Mouse (Mus musculus): ENCODE data around the gene Alkbh7. TPM values are rescaled to one million over a fixed set of nuclear protein-coding genes. Genes with fewer than 3 reads are reported as not detected.
A peak's percentile ranks its signal among the peaks of the same experiment; 100 is the strongest.

Gene Alkbh7
- polyA plus RNA-seq, 1 experiment from 2014 or later = 43.7 TPM

DNA sequence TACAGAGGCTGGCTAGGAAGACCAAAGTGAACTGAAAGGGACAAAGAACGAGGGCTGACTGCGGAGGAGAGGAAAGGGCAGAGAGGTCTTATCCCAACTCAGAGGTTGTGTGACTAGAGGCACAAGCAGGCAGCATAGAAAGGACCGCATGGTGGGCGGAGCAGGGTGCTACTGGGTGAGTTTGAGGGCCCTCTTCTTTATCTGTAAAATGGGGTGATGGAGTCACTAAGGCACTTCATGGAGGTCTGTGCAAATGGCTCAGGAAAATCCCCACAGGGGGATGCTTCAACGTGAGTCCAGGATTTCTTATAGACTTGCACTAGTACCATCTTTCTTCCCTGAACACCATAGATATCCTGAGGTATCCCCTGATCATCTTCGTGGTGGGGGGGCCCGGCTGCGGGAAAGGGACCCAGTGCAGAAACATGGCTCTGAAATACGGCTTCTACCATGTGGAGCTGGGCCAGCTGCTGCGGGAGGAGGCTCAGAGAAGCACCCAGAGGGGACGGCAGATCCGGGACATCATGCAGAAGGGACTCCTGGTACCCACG, 15.2 kb downstream of the Alkbh7 start:
- no peak for ATAC-seq
- peak overlapping the region; percentile 60 for H3K4me2 ChIP-seq (ENCODE audit: low read depth, low read length)
- H3K4me3 ChIP-seq (ENCODE audit: low read length) = peak overlapping the region; percentile 83
- 69% methylated on average over 13 of the region's 13 CpGs for WGBS
- 0 out of 2 replicates have a peak, but pooled peaks cover 6% of the 10 kb centered on the region for H3K36me3 ChIP-seq (ENCODE audit: control insufficient read depth, insufficient read depth, low read length)
- no peaks in the 10 kb centered on the region for H3K9me3 ChIP-seq (ENCODE audit: control insufficient read depth, low read length)
- H3K27ac ChIP-seq (ENCODE audit: low read length) = peak overlapping the region; percentile 93
- no peaks in the 10 kb centered on the region for H3K27me3 ChIP-seq (replicated peaks; ENCODE audit: control insufficient read depth, insufficient read depth, low read length)
- peaks cover 14% of the 10 kb centered on the region for H3K4me1 ChIP-seq (ENCODE audit: control insufficient read depth, insufficient read depth, low read length)
- H3K9ac ChIP-seq (ENCODE audit: low read depth, low read length) = peak overlapping the region; percentile 81; the same call in 1 of the 2 replicates

DNA sequence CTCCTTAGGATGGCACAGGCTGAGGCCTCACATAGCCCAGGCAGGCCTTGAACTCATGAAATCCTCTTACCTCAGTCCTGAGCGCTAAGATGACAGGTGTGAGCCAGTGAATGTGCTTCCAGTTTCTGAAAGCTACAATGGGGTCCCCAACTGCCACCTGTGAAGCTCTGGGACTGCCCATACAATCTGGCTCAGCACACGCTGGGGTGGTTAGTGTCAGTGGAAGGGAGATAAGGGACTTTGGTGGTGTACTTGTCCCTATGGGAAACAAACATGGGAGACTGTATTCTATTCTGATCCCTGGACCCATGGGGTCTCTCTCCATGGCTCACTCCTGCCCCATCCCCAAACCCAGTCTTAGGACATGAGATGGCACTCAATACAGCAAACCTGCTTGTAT, 22.6 kb downstream of the Alkbh7 start:
- 90% methylated on average over 2 of the region's 2 CpGs for WGBS
- Histone ChIP-seq H3K36me3 (ENCODE audit: control insufficient read depth, insufficient read depth, low read length) (peaks cover 25% of the 10 kb centered on the region), H3K27ac (ENCODE audit: low read length) (no peak overlapping the region), H3K9ac (ENCODE audit: low read depth, low read length) (no peak overlapping the region), H3K4me2 (ENCODE audit: low read depth, low read length) (no peak overlapping the region), H3K4me3 (ENCODE audit: low read length) (no peak overlapping the region), H3K27me3 (replicated peaks; ENCODE audit: control insufficient read depth, insufficient read depth, low read length) (no peaks in the 10 kb centered on the region), H3K4me1 (ENCODE audit: control insufficient read depth, insufficient read depth, low read length) (no peaks in the 10 kb centered on the region), H3K9me3 (ENCODE audit: control insufficient read depth, low read length) (no peaks in the 10 kb centered on the region)
- ATAC-seq = no peak

DNA sequence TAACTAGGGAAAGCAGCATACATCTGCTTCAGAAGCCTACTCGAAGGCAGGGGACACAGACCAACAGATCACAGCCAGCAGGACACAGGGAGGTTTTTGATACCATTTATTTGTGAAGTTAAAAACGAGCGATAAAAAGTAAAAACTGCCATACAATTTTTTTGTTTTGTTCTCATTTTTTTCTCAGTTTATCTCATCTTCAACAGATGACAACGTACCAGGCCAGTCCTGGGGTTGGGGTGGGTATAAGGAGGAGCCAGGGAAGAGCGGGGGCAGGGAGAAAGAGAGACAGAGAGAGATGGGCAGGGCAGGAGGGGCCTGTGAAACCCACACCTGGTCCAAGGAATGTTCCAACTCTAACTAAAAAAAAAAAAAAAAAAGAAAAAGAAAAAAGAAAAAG, 23.8 kb downstream of the Alkbh7 start:
- H3K36me3 ChIP-seq (ENCODE audit: control insufficient read depth, insufficient read depth, low read length) = peaks cover 37% of the 10 kb centered on the region
- no peaks in the 10 kb centered on the region for H3K9me3 ChIP-seq (ENCODE audit: control insufficient read depth, low read length)
- no peak overlapping the region for H3K9ac ChIP-seq (ENCODE audit: low read depth, low read length)
- H3K27ac ChIP-seq (ENCODE audit: low read length) = no peak overlapping the region
- ATAC-seq = no peak
- H3K4me1 ChIP-seq (ENCODE audit: control insufficient read depth, insufficient read depth, low read length) = no peaks in the 10 kb centered on the region
- no peak overlapping the region for H3K4me2 ChIP-seq (ENCODE audit: low read depth, low read length)
- 84% methylated on average over 5 of the region's 5 CpGs for WGBS
- no peak overlapping the region for H3K4me3 ChIP-seq (ENCODE audit: low read length)
- no peaks in the 10 kb centered on the region for H3K27me3 ChIP-seq (replicated peaks; ENCODE audit: control insufficient read depth, insufficient read depth, low read length)

GRCm38 (mm10) chr17:57027471-57027870, 30.3 kb downstream of the Alkbh7 start:
- Histone ChIP-seq H3K27ac (ENCODE audit: low read length) (no peak overlapping the region), H3K4me2 (ENCODE audit: low read depth, low read length) (no peak overlapping the region), H3K9ac (ENCODE audit: low read depth, low read length) (no peak overlapping the region), H3K36me3 (ENCODE audit: control insufficient read depth, insufficient read depth, low read length) (peaks cover 49% of the 10 kb centered on the region), H3K4me3 (ENCODE audit: low read length) (no peak overlapping the region), H3K27me3 (replicated peaks; ENCODE audit: control insufficient read depth, insufficient read depth, low read length) (no peaks in the 10 kb centered on the region), H3K9me3 (ENCODE audit: control insufficient read depth, low read length) (no peaks in the 10 kb centered on the region), H3K4me1 (ENCODE audit: control insufficient read depth, insufficient read depth, low read length) (peaks cover 10% of the 10 kb centered on the region)
- 86% methylated on average over 4 of the region's 4 CpGs for WGBS
- no peak for ATAC-seq

- peak overlapping the region; percentile 100 for H3K9ac ChIP-seq (ENCODE audit: low read depth, low read length)
- peaks cover 30% of the 10 kb centered on the region for H3K36me3 ChIP-seq (ENCODE audit: control insufficient read depth, insufficient read depth, low read length)
- peak overlapping the region; percentile 86 for H3K4me3 ChIP-seq (ENCODE audit: low read length)
- peaks cover 10% of the 10 kb centered on the region for H3K4me1 ChIP-seq (ENCODE audit: control insufficient read depth, insufficient read depth, low read length)
- peak overlapping the region; percentile 88 for H3K4me2 ChIP-seq (ENCODE audit: low read depth, low read length)
- H3K27me3 ChIP-seq (replicated peaks; ENCODE audit: control insufficient read depth, insufficient read depth, low read length) = no peaks in the 10 kb centered on the region
- no peak overlapping the region for H3K27ac ChIP-seq (ENCODE audit: low read length)
- no peak for ATAC-seq
- 34% methylated on average over 8 of the region's 8 CpGs for WGBS
- no peaks in the 10 kb centered on the region for H3K9me3 ChIP-seq (ENCODE audit: control insufficient read depth, low read length)
Observed at GRCm38 (mm10) chr17:57029691-57030090, 32.6 kb downstream of the Alkbh7 start.

DNA sequence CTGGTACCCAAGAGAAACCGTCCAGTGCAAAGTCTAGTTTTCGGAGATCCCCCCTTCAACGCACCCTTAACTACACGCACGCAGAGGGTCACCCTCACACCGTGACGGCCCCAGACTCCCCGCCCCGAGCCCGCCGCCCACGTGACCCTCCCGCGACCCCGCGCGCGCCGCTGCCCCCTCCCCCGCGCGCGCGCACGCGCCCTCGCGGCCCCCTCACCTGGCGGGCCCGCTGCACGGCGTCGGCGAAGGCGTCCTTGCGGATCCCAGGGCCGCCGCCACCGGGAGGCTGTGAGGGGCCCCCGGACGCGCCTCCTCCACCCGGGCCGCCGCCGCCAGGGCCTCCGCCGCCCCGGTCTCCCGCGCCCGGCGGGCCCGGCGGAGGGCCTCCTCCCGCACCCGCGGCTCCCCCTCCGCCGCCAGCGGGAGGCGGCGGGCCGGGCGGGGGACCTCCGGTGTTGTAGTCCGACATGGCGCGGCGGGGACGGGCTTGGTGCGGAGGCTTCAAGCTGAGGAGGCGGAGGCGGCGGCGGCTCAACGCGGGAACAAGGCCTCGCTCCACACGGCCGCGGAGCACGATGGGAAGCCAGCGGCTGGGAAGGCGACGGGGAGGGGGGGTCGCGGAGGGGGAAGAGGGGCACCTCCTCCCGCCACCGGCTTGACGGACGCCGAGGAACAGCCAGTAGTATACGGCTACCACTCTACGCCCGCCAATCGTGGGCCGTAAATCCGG, 34.0 kb downstream of the Alkbh7 start, which contains the start of gene Khsrp:
Gene Khsrp (minus strand): TSS at position 592 of the 730 bp plus-strand sequence.
- WGBS = under 1% methylated on average over 78 of the region's 99 CpGs
- ATAC-seq = peak; percentile 0; the same call in 1 of the 2 replicates
- peak within 1 kb of the TSS; percentile 100 for H3K9ac ChIP-seq (ENCODE audit: low read depth, low read length)

DNA sequence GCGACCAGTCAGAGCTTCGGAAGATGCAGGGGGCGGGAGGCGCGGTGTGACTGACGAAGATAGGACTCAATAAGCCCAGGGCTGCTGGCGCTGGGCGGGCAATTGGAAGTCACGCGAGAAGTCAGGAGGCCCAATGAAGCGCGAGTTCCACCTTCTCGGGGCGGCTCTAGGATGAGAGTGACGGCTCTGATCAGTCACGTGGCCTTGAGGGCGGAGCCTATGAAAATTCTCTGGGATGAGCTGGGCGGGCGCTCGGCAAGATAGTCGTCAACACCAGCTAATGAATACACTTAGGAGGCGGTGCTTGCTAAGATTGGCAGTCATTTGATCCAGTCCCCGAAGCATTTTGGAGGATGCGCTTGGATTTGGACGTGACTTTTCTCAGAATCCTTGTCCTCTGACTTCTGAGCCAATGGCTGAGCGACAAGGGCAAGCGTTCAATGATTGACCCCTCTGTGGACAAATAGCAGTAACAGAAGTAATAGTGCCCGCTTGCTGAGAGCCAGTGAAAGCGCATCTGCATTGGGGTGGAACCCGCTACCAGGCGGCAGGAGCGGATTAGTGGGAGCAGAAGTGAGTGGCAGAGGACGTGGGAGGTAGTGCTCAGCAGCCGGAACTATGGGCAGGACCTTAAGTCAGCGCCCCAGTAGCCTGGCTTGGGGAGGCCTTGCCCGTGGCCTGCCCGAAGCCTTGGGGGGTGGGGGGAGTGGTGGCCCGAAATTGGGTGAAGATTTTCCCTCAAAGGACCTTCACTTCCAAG, 34.7 kb downstream of the Alkbh7 start:
- WGBS = under 1% methylated on average over 38 of the region's 38 CpGs
- peak overlapping the region; percentile 70 for H3K9ac ChIP-seq (ENCODE audit: low read depth, low read length)

More for the DNA sequence above, 34.0 kb downstream of the Alkbh7 start, which contains the start of gene Khsrp:
- H3K27ac ChIP-seq (ENCODE audit: low read length) = peak within 1 kb of the TSS; percentile 92
- no peaks in the 10 kb centered on the region for H3K9me3 ChIP-seq (ENCODE audit: control insufficient read depth, low read length)
- H3K4me2 ChIP-seq (ENCODE audit: low read depth, low read length) = peak within 1 kb of the TSS; percentile 88
- H3K4me3 ChIP-seq (ENCODE audit: low read length) = peak within 1 kb of the TSS; percentile 86
- H3K27me3 ChIP-seq (replicated peaks; ENCODE audit: control insufficient read depth, insufficient read depth, low read length) = no peaks in the 10 kb centered on the region
- peaks cover 17% of the 10 kb centered on the region for H3K36me3 ChIP-seq (ENCODE audit: control insufficient read depth, insufficient read depth, low read length)
- H3K4me1 ChIP-seq (ENCODE audit: control insufficient read depth, insufficient read depth, low read length) = peaks cover 10% of the 10 kb centered on the region

DNA sequence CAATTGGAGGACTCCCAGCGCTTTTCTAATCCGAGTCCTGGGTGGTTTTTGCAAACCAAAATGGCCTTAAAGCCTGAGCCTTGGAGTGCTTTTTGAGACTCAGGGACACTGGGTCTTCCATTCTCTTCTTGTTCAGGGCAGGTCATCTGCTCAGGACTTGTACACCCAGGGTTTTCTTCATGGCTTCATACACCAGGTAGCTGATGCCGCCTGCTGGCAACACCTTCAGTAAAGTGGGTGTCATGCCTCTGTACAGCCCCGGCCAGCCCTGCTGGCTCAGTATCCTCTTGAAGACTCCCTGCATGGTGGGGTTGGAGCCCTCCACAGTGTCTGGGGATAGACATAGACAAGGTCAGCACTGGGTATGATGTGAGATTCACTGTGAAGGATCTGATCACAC, 35.7 kb downstream of the Alkbh7 start:
- WGBS = 87% methylated on average over 4 of the region's 4 CpGs
- Histone ChIP-seq H3K9ac (ENCODE audit: low read depth, low read length) (peak overlapping the region; percentile 70; the same call in 1 of the 2 replicates), H3K27ac (ENCODE audit: low read length) (no peak overlapping the region), H3K4me3 (ENCODE audit: low read length) (no peak overlapping the region), H3K27me3 (replicated peaks; ENCODE audit: control insufficient read depth, insufficient read depth, low read length) (no peaks in the 10 kb centered on the region), H3K36me3 (ENCODE audit: control insufficient read depth, insufficient read depth, low read length) (peaks cover 7% of the 10 kb centered on the region; the same call in 1 of the 2 replicates), H3K4me2 (ENCODE audit: low read depth, low read length) (peak overlapping the region; percentile 79; the same call in 1 of the 2 replicates), H3K9me3 (ENCODE audit: control insufficient read depth, low read length) (no peaks in the 10 kb centered on the region), H3K4me1 (ENCODE audit: control insufficient read depth, insufficient read depth, low read length) (peaks cover 10% of the 10 kb centered on the region)
- no peak for ATAC-seq

More for the DNA sequence above, 34.7 kb downstream of the Alkbh7 start:
- H3K27ac ChIP-seq (ENCODE audit: low read length) = peak overlapping the region; percentile 87
- H3K27me3 ChIP-seq (replicated peaks; ENCODE audit: control insufficient read depth, insufficient read depth, low read length) = no peaks in the 10 kb centered on the region
- peaks cover 11% of the 10 kb centered on the region for H3K36me3 ChIP-seq (ENCODE audit: control insufficient read depth, insufficient read depth, low read length)
- no peaks in the 10 kb centered on the region for H3K9me3 ChIP-seq (ENCODE audit: control insufficient read depth, low read length)
- H3K4me3 ChIP-seq (ENCODE audit: low read length) = peak overlapping the region; percentile 50
- ATAC-seq = peak; percentile 95
- H3K4me2 ChIP-seq (ENCODE audit: low read depth, low read length) = peak overlapping the region; percentile 79
- peaks cover 10% of the 10 kb centered on the region for H3K4me1 ChIP-seq (ENCODE audit: control insufficient read depth, insufficient read depth, low read length)

- Histone ChIP-seq H3K9me3 (ENCODE audit: control insufficient read depth, low read length) (no peaks in the 10 kb centered on the region), H3K27me3 (replicated peaks; ENCODE audit: control insufficient read depth, insufficient read depth, low read length) (no peaks in the 10 kb centered on the region; the same call in 1 of the 2 replicates), H3K36me3 (ENCODE audit: control insufficient read depth, insufficient read depth, low read length) (no peaks in the 10 kb centered on the region), H3K4me2 (ENCODE audit: low read depth, low read length) (no peak overlapping the region), H3K4me1 (ENCODE audit: control insufficient read depth, insufficient read depth, low read length) (peaks cover 2% of the 10 kb centered on the region; the same call in 1 of the 2 replicates), H3K27ac (ENCODE audit: low read length) (no peak overlapping the region), H3K9ac (ENCODE audit: low read depth, low read length) (no peak overlapping the region), H3K4me3 (ENCODE audit: low read length) (no peak overlapping the region)
- ATAC-seq = no peak
- WGBS = 41% methylated on average over 8 of the region's 8 CpGs
Observed at GRCm38 (mm10) chr17:57038978-57039377, 41.8 kb downstream of the Alkbh7 start.

Data from intestine, embryonic 16.5 days (tissue).